Mouse (Mus musculus) lung, postnatal 0 days (tissue): ENCODE results near the gene Ppl.

Source experiments
- CTCF ChIP-seq: IDR thresholded peaks from 2 replicates; pipeline ENCODE4 v1.5.1; 2016; ENCODE audit warnings: antibody characterized with exemption, mild to moderate bottlenecking
- EP300 ChIP-seq: IDR thresholded peaks from 2 replicates; pipeline ENCODE4 v1.6.1; 2016; ENCODE audit warnings: antibody characterized with exemption, mild to moderate bottlenecking, control low read depth

DNA sequence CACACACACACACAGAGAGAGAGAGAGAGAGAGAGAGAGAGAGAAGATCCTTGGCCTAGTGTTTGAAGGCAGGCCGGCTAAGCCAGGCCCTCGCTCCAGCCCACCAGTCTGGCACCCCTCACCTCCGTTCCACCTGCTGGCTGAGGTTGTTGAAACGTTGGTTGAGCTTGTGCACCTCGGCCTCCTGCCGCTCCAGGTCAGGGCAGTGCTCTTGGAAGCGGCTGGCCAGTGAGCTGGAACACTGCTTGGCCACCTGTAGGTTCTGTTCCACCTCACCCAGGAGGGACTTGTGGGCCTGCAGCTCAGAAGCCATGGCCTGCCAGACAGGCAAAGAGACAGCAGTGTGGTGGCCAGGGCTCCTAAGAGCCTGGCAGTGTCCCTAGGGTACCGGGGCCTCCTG is 35.7 kb downstream of the Ppl start:
- no peak for TF ChIP-seq CTCF
- TF ChIP-seq EP300 = no peak
